Mouse (Mus musculus) limb, embryonic 12.5 days (tissue): ENCODE data around the gene Mrpl3. TPM values are rescaled to one million over a fixed set of nuclear protein-coding genes. Genes with fewer than 3 reads are reported as not detected.

Experiments used
- polyA plus RNA-seq: library from polyadenylated mRNA; unstranded; fragments of >200 nt; fragmentation: Nextera tagmentation; extraction: Ambion mirVana; gene quantifications from 2 replicates; pipeline ENCODE4 v1.2.1, GENCODE M21; 2016

The Mrpl3 gene
- polyA plus RNA-seq, 1 experiment from 2014 or later = 115 TPM

Other genes with a start within 250 kb of the Mrpl3 start
- 7.5 and 8.0 TPM in 2 replicates for gene Nudt16, start 78.6 kb downstream of the Mrpl3 start, polyA plus RNA-seq
- not detected in 2 replicates for gene 1700080E11Rik, start 91.9 kb downstream of the Mrpl3 start, polyA plus RNA-seq